Mouse (Mus musculus) CH12.LX (cell line): Measurements from ENCODE around the gene Cenpm. TPM values are rescaled to one million over a fixed set of nuclear protein-coding genes. Genes with fewer than 3 reads are reported as not detected.

Source experiments
- DNase-seq: peaks from one replicate; pipeline ENCODE4 v3.0.0-alpha.2; 2013; ENCODE audit errors: extremely low read depth
- H3K27ac ChIP-seq: 2 replicates; pipeline ENCODE4 v1.5.1; 2012; ENCODE audit warnings: low read depth, mild to moderate bottlenecking, control low read depth, moderate library complexity; ENCODE audit not compliant: insufficient read depth
- H3K27me3 ChIP-seq: replicated peaks from 2 replicates; pipeline ENCODE3; 2012; ENCODE audit warnings: inconsistent platforms
- H3K36me3 ChIP-seq, 2 experiments: replicated peaks in 1 of 2; 2 replicates each; pipeline versions ENCODE3 to v1.6.1; 2012; ENCODE audit warnings: inconsistent platforms in 1 of 2, low read length in 1 of 2, mild to moderate bottlenecking in 1 of 2, mixed read lengths in 1 of 2, moderate library complexity in 1 of 2; ENCODE audit not compliant: control insufficient read depth in 1 of 2, insufficient read depth in 1 of 2
- H3K4me1 ChIP-seq, 2 experiments: 2 replicates each; pipeline ENCODE4 v1.6.1; 2012; ENCODE audit warnings: inconsistent platforms in 1 of 2, moderate library complexity in 1 of 2; ENCODE audit not compliant: insufficient read depth in 2 of 2, control insufficient read depth in 1 of 2
- H3K4me2 ChIP-seq: 2 replicates; pipeline ENCODE4 v1.6.1; 2012; ENCODE audit warnings: low read depth, mild to moderate bottlenecking, control low read depth; ENCODE audit not compliant: poor library complexity, insufficient read depth, severe bottlenecking
- H3K4me3 ChIP-seq, 3 experiments: fragments of 150-350 bp in 1 of 3; sonication (generic) in 1 of 3; replicated peaks in 1 of 3; 2 replicates each; pipeline versions ENCODE3 to v1.5.1; 2011 to 2012; ENCODE audit warnings: low read depth in 2 of 3, low read length in 2 of 3, mild to moderate bottlenecking in 2 of 3, moderate library complexity in 2 of 3, control low read depth in 1 of 3, improper control_type of control experiment in 1 of 3, inconsistent platforms in 1 of 3, mixed read lengths in 1 of 3; ENCODE audit not compliant: poor library complexity in 1 of 3
- H3K79me2 ChIP-seq: replicated peaks from 2 replicates; pipeline ENCODE4 v1.6.1; 2012; ENCODE audit warnings: mild to moderate bottlenecking, moderate library complexity; ENCODE audit not compliant: control insufficient read depth, poor library complexity, insufficient read depth, severe bottlenecking; ENCODE audit errors: extremely low read depth
- H3K9ac ChIP-seq: 2 replicates; pipeline ENCODE4 v1.6.1; 2012; ENCODE audit warnings: low read depth, mild to moderate bottlenecking, control low read depth, moderate library complexity; ENCODE audit not compliant: insufficient read depth
- H3K9me3 ChIP-seq: replicated peaks from 2 replicates; pipeline ENCODE3; 2012; ENCODE audit warnings: low read length, inconsistent platforms, mixed read lengths
- BHLHE40 ChIP-seq: IDR thresholded peaks from 2 replicates; pipeline ENCODE4 v1.6.1; 2011; ENCODE audit warnings: mild to moderate bottlenecking, low read depth, low read length, improper control_type of control experiment
- CHD1 ChIP-seq: IDR thresholded peaks from 2 replicates; pipeline ENCODE4 v1.6.1; 2012; ENCODE audit warnings: low read depth, low read length, improper control_type of control experiment, inconsistent platforms
- CHD2 ChIP-seq: IDR thresholded peaks from 2 replicates; pipeline ENCODE4 v1.6.1; 2011; ENCODE audit warnings: low read length, improper control_type of control experiment
- CTCF ChIP-seq, 2 experiments: IDR thresholded peaks in 1 of 2; conservative IDR thresholded peaks in 1 of 2; 2 replicates each; pipeline ENCODE4 v1.5.1; 2011 to 2012; ENCODE audit warnings: low read depth in 2 of 2, low read length in 2 of 2, improper control_type of control experiment in 1 of 2, inconsistent platforms in 1 of 2, mild to moderate bottlenecking in 1 of 2, moderate library complexity in 1 of 2
- E2F4 ChIP-seq: IDR thresholded peaks from 2 replicates; pipeline ENCODE4 v1.6.1; 2011; ENCODE audit warnings: low read depth, low read length, improper control_type of control experiment; ENCODE audit not compliant: insufficient replicate concordance
- ELF1 ChIP-seq: IDR thresholded peaks from 2 replicates; pipeline ENCODE4 v1.6.1; 2014; ENCODE audit warnings: low read depth, mild to moderate bottlenecking, inconsistent platforms, low read length, improper control_type of control experiment
- EP300 ChIP-seq: IDR thresholded peaks from 2 replicates; pipeline ENCODE4 v1.6.1; 2011; ENCODE audit warnings: low read length, improper control_type of control experiment
- ETS1 ChIP-seq: conservative IDR thresholded peaks from 2 replicates; pipeline ENCODE4 v1.6.1; 2012; ENCODE audit warnings: low read depth, mild to moderate bottlenecking, inconsistent platforms, low read length, improper control_type of control experiment, moderate library complexity
- GABPA ChIP-seq: IDR thresholded peaks from 2 replicates; pipeline ENCODE4 v1.6.1; 2012; ENCODE audit warnings: low read depth, low read length, improper control_type of control experiment, inconsistent platforms; ENCODE audit not compliant: insufficient replicate concordance
- HCFC1 ChIP-seq: IDR thresholded peaks from 2 replicates; pipeline ENCODE4 v1.6.1; 2012; ENCODE audit warnings: low read depth, mild to moderate bottlenecking, inconsistent platforms, low read length, improper control_type of control experiment
- IRF4 ChIP-seq: IDR thresholded peaks from 2 replicates; pipeline ENCODE4 v1.6.1; 2014; ENCODE audit warnings: low read depth, mild to moderate bottlenecking, inconsistent platforms, low read length, improper control_type of control experiment
- JUN ChIP-seq: IDR thresholded peaks from 2 replicates; pipeline ENCODE4 v1.6.1; 2011; ENCODE audit warnings: low read depth, mild to moderate bottlenecking, low read length, improper control_type of control experiment, moderate library complexity; ENCODE audit not compliant: insufficient read depth
- JUND ChIP-seq: conservative IDR thresholded peaks from 2 replicates; pipeline ENCODE4 v1.6.1; 2011; ENCODE audit warnings: low read depth, low read length, improper control_type of control experiment
- KAT2A ChIP-seq: IDR thresholded peaks from 2 replicates; pipeline ENCODE4 v1.6.1; 2012; ENCODE audit warnings: low read length, improper control_type of control experiment, inconsistent platforms; ENCODE audit not compliant: insufficient replicate concordance
- MAFK ChIP-seq: IDR thresholded peaks from 2 replicates; pipeline ENCODE4 v1.6.1; 2011; ENCODE audit warnings: low read length, improper control_type of control experiment; ENCODE audit not compliant: insufficient replicate concordance
- MAX ChIP-seq: IDR thresholded peaks from 2 replicates; pipeline ENCODE4 v1.6.1; 2011; ENCODE audit warnings: low read length, improper control_type of control experiment
- MAZ ChIP-seq: IDR thresholded peaks from 2 replicates; pipeline ENCODE4 v1.6.1; 2012; ENCODE audit warnings: low read depth, mild to moderate bottlenecking, inconsistent platforms, low read length, improper control_type of control experiment, moderate library complexity
- MEF2A ChIP-seq: IDR thresholded peaks from 2 replicates; pipeline ENCODE4 v1.6.1; 2014; ENCODE audit warnings: low read depth, mild to moderate bottlenecking, inconsistent platforms, low read length, improper control_type of control experiment, borderline replicate concordance
- MXI1 ChIP-seq: IDR thresholded peaks from 2 replicates; pipeline ENCODE4 v1.6.1; 2011; ENCODE audit warnings: mild to moderate bottlenecking, low read depth, low read length, improper control_type of control experiment
- NELFE ChIP-seq: IDR thresholded peaks from 2 replicates; pipeline ENCODE4 v1.6.1; 2011; ENCODE audit warnings: low read depth, low read length, improper control_type of control experiment
- NRF1 ChIP-seq: IDR thresholded peaks from 2 replicates; pipeline ENCODE4 v1.6.1; 2014; ENCODE audit warnings: low read depth, mild to moderate bottlenecking, inconsistent platforms, low read length, improper control_type of control experiment, moderate library complexity
- PAX5 ChIP-seq: IDR thresholded peaks from 2 replicates; pipeline ENCODE4 v1.6.1; 2012; ENCODE audit warnings: low read length, inconsistent platforms, mixed read lengths
- POLR2AphosphoS2 ChIP-seq: IDR thresholded peaks from 2 replicates; pipeline ENCODE4 v1.6.1; 2011; ENCODE audit warnings: low read depth, low read length, improper control_type of control experiment
- RAD21 ChIP-seq: IDR thresholded peaks from 2 replicates; pipeline ENCODE4 v1.6.1; 2011; ENCODE audit warnings: low read depth, mild to moderate bottlenecking, low read length, improper control_type of control experiment, moderate library complexity
- RCOR1 ChIP-seq: conservative IDR thresholded peaks from 2 replicates; pipeline ENCODE4 v1.6.1; 2012; ENCODE audit warnings: low read depth, mild to moderate bottlenecking, inconsistent platforms, low read length, improper control_type of control experiment
- SMC3 ChIP-seq: IDR thresholded peaks from 2 replicates; pipeline ENCODE4 v1.6.1; 2011; ENCODE audit warnings: low read depth, low read length, improper control_type of control experiment
- TCF12 ChIP-seq: IDR thresholded peaks from 2 replicates; pipeline ENCODE4 v1.6.1; 2014; ENCODE audit warnings: low read depth, mild to moderate bottlenecking, inconsistent platforms, low read length, improper control_type of control experiment
- UBTF ChIP-seq: IDR thresholded peaks from 2 replicates; pipeline ENCODE4 v1.6.1; 2012; ENCODE audit warnings: low read depth, mild to moderate bottlenecking, inconsistent platforms, low read length, improper control_type of control experiment, moderate library complexity
- USF1 ChIP-seq: IDR thresholded peaks from 2 replicates; pipeline ENCODE4 v1.6.1; 2014; ENCODE audit warnings: low read depth, mild to moderate bottlenecking, inconsistent platforms, low read length, improper control_type of control experiment
- USF2 ChIP-seq: conservative IDR thresholded peaks from 2 replicates; pipeline ENCODE4 v1.6.1; 2011; ENCODE audit warnings: low read depth, low read length, improper control_type of control experiment
- ZC3H11A ChIP-seq: IDR thresholded peaks from 2 replicates; pipeline ENCODE4 v1.6.1; 2012; ENCODE audit warnings: low read depth, mild to moderate bottlenecking, inconsistent platforms, low read length, improper control_type of control experiment
- ZMIZ1 ChIP-seq: IDR thresholded peaks from 2 replicates; pipeline ENCODE4 v1.6.1; 2012; ENCODE audit warnings: low read depth, mild to moderate bottlenecking, inconsistent platforms, low read length, improper control_type of control experiment
- ZNF384 ChIP-seq: IDR thresholded peaks from 2 replicates; pipeline ENCODE4 v1.6.1; 2012; ENCODE audit warnings: low read depth, low read length, improper control_type of control experiment, inconsistent platforms
- dilution Hi-C: fragments of 300-500 bp; cut with MboI; formaldehyde crosslinking; loops from 2 replicates; pipeline ENCODE4 v1.14.3; 2020; ENCODE audit warnings: low sequenced_read_pairs; ENCODE audit not compliant: extremely low pct_unique_long_range_greater_than_20kb, extremely low pct_ligation_motif_present
- in situ Hi-C: fragments of 300-500 bp; cut with MboI; formaldehyde crosslinking; loops from 3 replicates; pipeline ENCODE4 v1.14.3; 2019; ENCODE audit warnings: low sequenced_read_pairs, low pct_ligation_motif_present, low pct_unique_long_range_greater_than_20kb, mixed read lengths
- polyA plus RNA-seq: library from polyadenylated mRNA; unstranded; fragments of >175 nt; gene quantifications from 2 replicates; pipeline ENCODE4 v1.2.1, GENCODE M21; 2012; ENCODE audit warnings: low read depth; ENCODE audit not compliant: insufficient read length
- total RNA-seq, 2 experiments: library from RNA; depleted of rRNA; stranded (reverse); fragments of 300-350 nt in 1 of 2; fragments of >200 nt in 1 of 2; gene quantifications; 2 replicates each; pipeline ENCODE4 v1.2.3; 2012 to 2014

The Cenpm gene
- total and polyA plus RNA-seq, 3 experiments: 22.8 to 39.6 (median 34.2) TPM

GRCm38 (mm10) chr15:82268185-82268584, 23.6 kb upstream of the Cenpm start:
- no peak overlapping the region for H3K4me2 ChIP-seq
- no peak for DNase-seq
- in situ Hi-C loops (loop anchor here (25.0 kb wide), 1 partner anchor 819 kb away; the partner anchor contains the start of gene Serhl), dilution Hi-C loops (no loop called here)
- H3K4me1 ChIP-seq: no peaks in the 10 kb centered on the region
- H3K9ac ChIP-seq: no peak overlapping the region
- no peak for TF ChIP-seq PAX5
- no peak for TF ChIP-seq EP300
- TF ChIP-seq MAFK: no peak
- TF ChIP-seq MAX: no peak
- no peak for TF ChIP-seq IRF4
- no peaks in the 10 kb centered on the region for H3K79me2 ChIP-seq
- H3K4me3 ChIP-seq: no peak overlapping the region
- H3K27ac ChIP-seq: no peak overlapping the region
- H3K36me3 ChIP-seq: no peaks in the 10 kb centered on the region
- no peaks in the 10 kb centered on the region for H3K9me3 ChIP-seq
- H3K27me3 ChIP-seq: peaks cover 85% of the 10 kb centered on the region

- in situ Hi-C loops: loop anchor here (25.0 kb wide), 1 partner anchor 821 kb away; the partner anchor contains the start of gene Serhl
- Histone ChIP-seq H3K4me1 (no peaks in the 10 kb centered on the region), H3K9me3 (no peaks in the 10 kb centered on the region), H3K9ac (no peak overlapping the region), H3K36me3 (no peaks in the 10 kb centered on the region), H3K27ac (no peak overlapping the region), H3K27me3 (peaks cover 85% of the 10 kb centered on the region), H3K79me2 (no peaks in the 10 kb centered on the region), H3K4me3 (no peak overlapping the region), H3K4me2 (no peak overlapping the region)
- dilution Hi-C loops: no loop called here
- DNase-seq: peak; percentile 49
- no peak for TF ChIP-seq POLR2AphosphoS2
- TF ChIP-seq E2F4: no peak
- TF ChIP-seq RCOR1: no peak
- TF ChIP-seq MXI1: no peak
- TF ChIP-seq EP300: no peak
- TF ChIP-seq NELFE: no peak
- TF ChIP-seq ZC3H11A: peak; percentile 21; the same call in 1 of the 2 replicates
- no peak for TF ChIP-seq NRF1
- peak; percentile 70 for TF ChIP-seq SMC3
- TF ChIP-seq HCFC1: no peak
- TF ChIP-seq CHD1: no peak
- TF ChIP-seq TCF12: no peak
- no peak for TF ChIP-seq JUN
- TF ChIP-seq BHLHE40: no peak
- TF ChIP-seq CHD2: no peak
- no peak for TF ChIP-seq JUND
- no peak for TF ChIP-seq ZNF384
- no peak for TF ChIP-seq USF2
- TF ChIP-seq KAT2A: no peak
- TF ChIP-seq MAX: no peak
- peak; percentile 80 for TF ChIP-seq RAD21
- no peak for TF ChIP-seq ELF1
- TF ChIP-seq UBTF: no peak
- TF ChIP-seq MAFK: no peak
- 0 out of 2 replicates have a peak, but pooled peaks have one; percentile 22 for TF ChIP-seq IRF4
- TF ChIP-seq USF1: no peak
- TF ChIP-seq MAZ: no peak
- no peak for TF ChIP-seq MEF2A
- no peak for TF ChIP-seq ETS1
- no peak for TF ChIP-seq ZMIZ1
- no peak for TF ChIP-seq GABPA
- peak; percentile 87 for TF ChIP-seq CTCF (conservative IDR thresholded peaks at IDR 0.05 in 1 of 2, IDR thresholded peaks at IDR 0.05 in 1 of 2; ENCODE audit: low read depth in 2 of 2, low read length in 2 of 2)
These were observed 21.8 kb upstream of the Cenpm start for GRCm38 (mm10) chr15:82266356-82266755.
